Mouse (Mus musculus): ENCODE results near the gene Tbp.

DNA sequence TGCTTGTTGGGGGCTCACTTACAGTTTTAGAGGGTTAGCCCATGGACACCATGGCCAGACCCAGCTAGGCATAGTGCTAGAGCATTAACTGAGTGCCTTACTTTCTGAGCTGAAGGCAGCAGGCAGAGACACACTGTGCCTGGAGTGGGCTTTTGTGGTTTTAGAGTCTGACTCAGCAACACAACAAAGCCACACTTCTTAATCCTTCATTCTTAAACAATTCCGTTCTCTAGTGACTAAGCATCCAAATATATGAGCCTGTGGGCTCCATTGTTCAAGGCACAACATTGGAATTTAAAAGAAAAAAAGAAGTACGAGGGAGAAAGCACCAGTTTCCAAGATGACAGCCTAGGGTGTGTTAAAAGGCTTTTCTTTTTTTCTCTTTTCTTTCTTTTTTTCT lies 11.0 kb downstream of the Tbp start:
- TF ChIP-seq CTCF (IDR thresholded peaks at IDR 0.05; ENCODE audit: low read depth): no peak
- no peak for TF ChIP-seq EP300 (IDR thresholded peaks at IDR 0.05; ENCODE audit: low read depth)

Data from liver, embryonic 14.5 days (tissue).